Mouse (Mus musculus): ENCODE data around the gene Trim26. TPM values are rescaled to one million over a fixed set of nuclear protein-coding genes. Genes with fewer than 3 reads are reported as not detected.

The Trim26 gene
- polyA plus RNA-seq, 1 experiment from 2014 or later = 17.7 TPM

GRCm38 (mm10) chr17:36903651-36904050 lies 66.7 kb downstream of the Trim26 start:
- H3K4me2 ChIP-seq = no peak overlapping the region
- H3K9ac ChIP-seq = no peak overlapping the region
- no peaks in the 10 kb centered on the region for H3K27me3 ChIP-seq
- H3K4me3 ChIP-seq = no peak overlapping the region
- H3K9me3 ChIP-seq (replicated peaks) = no peaks in the 10 kb centered on the region
- H3K27ac ChIP-seq = no peak overlapping the region
- WGBS = 63% methylated on average over 3 of the region's 3 CpGs
- no peaks in the 10 kb centered on the region for H3K4me1 ChIP-seq (replicated peaks)
- no peaks in the 10 kb centered on the region for H3K36me3 ChIP-seq
- no peak for ATAC-seq (replicated peaks; ENCODE audit: insufficient number of reproducible peaks, insufficient read depth, low FRiP score, low read depth)

GRCm38 (mm10) chr17:36908235-36908634 lies 71.3 kb downstream of the Trim26 start:
- Histone ChIP-seq H3K27me3 (0 out of 2 replicates have a peak, but pooled peaks cover 12% of the 10 kb centered on the region), H3K9ac (no peak overlapping the region), H3K27ac (no peak overlapping the region), H3K4me1 (replicated peaks) (no peaks in the 10 kb centered on the region), H3K4me2 (no peak overlapping the region), H3K36me3 (no peaks in the 10 kb centered on the region), H3K9me3 (replicated peaks) (no peaks in the 10 kb centered on the region), H3K4me3 (no peak overlapping the region)
- WGBS = 24% methylated on average over 1 of the region's 1 CpGs
- no peak; the same call in 1 of the 2 replicates for ATAC-seq (replicated peaks; ENCODE audit: insufficient number of reproducible peaks, insufficient read depth, low FRiP score, low read depth)

Other genes with a start within 250 kb of the Trim26 start
- not detected in 2 replicates for gene H2-M9, start 194.5 kb upstream of the Trim26 start, polyA plus RNA-seq (2015; fragmentation: Nextera tagmentation; extraction: Ambion mirVana)
- not detected in 2 replicates for gene H2-M1, start 164.9 kb upstream of the Trim26 start, polyA plus RNA-seq (2015; fragmentation: Nextera tagmentation; extraction: Ambion mirVana)
- gene H2-M10.5, start 64.2 kb upstream of the Trim26 start, polyA plus RNA-seq (2015; fragmentation: Nextera tagmentation; extraction: Ambion mirVana) = not detected in 2 replicates
- not detected in 2 replicates for gene H2-M10.6, start 25.0 kb upstream of the Trim26 start, polyA plus RNA-seq (2015; fragmentation: Nextera tagmentation; extraction: Ambion mirVana)
- 0.06 and 0.13 TPM in 2 replicates for gene Trim15, start 30.1 kb downstream of the Trim26 start, polyA plus RNA-seq (2015; fragmentation: Nextera tagmentation; extraction: Ambion mirVana)
- gene Trim10, start 32.4 kb downstream of the Trim26 start, polyA plus RNA-seq (2015; fragmentation: Nextera tagmentation; extraction: Ambion mirVana) = 9.5 and 14.1 TPM in 2 replicates
- not detected in 2 replicates for gene Trim40, start 53.0 kb downstream of the Trim26 start, polyA plus RNA-seq (2015; fragmentation: Nextera tagmentation; extraction: Ambion mirVana)
- gene Trim31, start 61.0 kb downstream of the Trim26 start, polyA plus RNA-seq (2015; fragmentation: Nextera tagmentation; extraction: Ambion mirVana) = not detected in 2 replicates
- 0.33 and 0.48 TPM in 2 replicates for gene Rnf39, start 105.8 kb downstream of the Trim26 start, polyA plus RNA-seq (2015; fragmentation: Nextera tagmentation; extraction: Ambion mirVana)
- 73.1 and 81.3 TPM in 2 replicates for gene Ppp1r11, start 114.6 kb downstream of the Trim26 start, polyA plus RNA-seq (2015; fragmentation: Nextera tagmentation; extraction: Ambion mirVana)
- gene Znrd1, start 121.4 kb downstream of the Trim26 start, polyA plus RNA-seq (2015; fragmentation: Nextera tagmentation; extraction: Ambion mirVana) = 41.2 and 47.4 TPM in 2 replicates
- 6.2 and 7.4 TPM in 2 replicates for gene Znrd1as, start 121.5 kb downstream of the Trim26 start, polyA plus RNA-seq (2015; fragmentation: Nextera tagmentation; extraction: Ambion mirVana)
- not detected in 2 replicates for gene 2410137M14Rik, start 144.1 kb downstream of the Trim26 start, polyA plus RNA-seq (2015; fragmentation: Nextera tagmentation; extraction: Ambion mirVana)
- gene H2-M5, start 152.4 kb downstream of the Trim26 start, polyA plus RNA-seq (2015; fragmentation: Nextera tagmentation; extraction: Ambion mirVana) = 0.34 and 0.49 TPM in 2 replicates
- 32.4 and 40.4 TPM in 2 replicates for gene Zfp57, start 164.0 kb downstream of the Trim26 start, polyA plus RNA-seq (2015; fragmentation: Nextera tagmentation; extraction: Ambion mirVana)
- gene Mog, start 186.3 kb downstream of the Trim26 start, polyA plus RNA-seq (2015; fragmentation: Nextera tagmentation; extraction: Ambion mirVana) = 0.13 TPM in 1 of 2 replicates, not detected in the other
- 4.6 and 5.6 TPM in 2 replicates for gene Gabbr1, start 208.8 kb downstream of the Trim26 start, polyA plus RNA-seq (2015; fragmentation: Nextera tagmentation; extraction: Ambion mirVana)